Mouse (Mus musculus): ENCODE data around the gene 1700003F12Rik. TPM values are rescaled to one million over a fixed set of nuclear protein-coding genes. Genes with fewer than 3 reads are reported as not detected.

Gene 1700003F12Rik
- polyA plus RNA-seq, 1 experiment from 2014 or later = 1.8 TPM

DNA sequence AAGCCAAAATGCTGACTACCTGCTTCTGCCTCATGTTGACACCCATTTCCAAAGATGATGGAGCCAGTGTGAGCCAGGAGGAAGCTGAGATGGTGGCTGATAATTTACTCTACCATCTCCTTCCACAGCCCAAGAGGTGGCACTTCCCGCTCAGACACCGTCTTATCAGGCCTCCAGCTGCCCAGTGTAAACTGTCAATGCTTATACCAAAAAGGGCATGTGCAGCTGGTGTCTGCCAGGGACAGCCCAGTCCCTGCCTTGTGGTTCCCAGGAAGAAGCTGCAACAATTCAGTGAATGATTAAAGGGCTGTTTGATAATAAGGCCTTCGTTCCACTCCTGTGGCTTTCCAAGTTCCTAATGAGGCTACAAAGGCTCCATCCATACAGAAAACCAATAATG, 8.2 kb upstream of the 1700003F12Rik start:
- Histone ChIP-seq H3K36me3 (ENCODE audit: control insufficient read depth, insufficient read depth, low read length) (peaks cover 19% of the 10 kb centered on the region; the same call in 1 of the 2 replicates), H3K4me3 (ENCODE audit: low read depth, low read length) (no peak overlapping the region), H3K27me3 (replicated peaks; ENCODE audit: control insufficient read depth, insufficient read depth, low read length) (no peaks in the 10 kb centered on the region), H3K4me2 (no peak overlapping the region), H3K9me3 (ENCODE audit: control insufficient read depth, low read length) (peaks cover 2% of the 10 kb centered on the region; the same call in 1 of the 2 replicates), H3K4me1 (replicated peaks; ENCODE audit: control insufficient read depth, insufficient read depth, low read length) (0 out of 2 replicates have a peak, but pooled peaks cover 4% of the 10 kb centered on the region), H3K27ac (ENCODE audit: low read depth, low read length) (no peak overlapping the region), H3K9ac (ENCODE audit: low read depth, low read length) (no peak overlapping the region)
- no peak for ATAC-seq (replicated peaks; ENCODE audit: low FRiP score)
- no peak for DNase-seq (ENCODE audit: low spot score)
- WGBS = 33% methylated on average over 3 of the region's 3 CpGs

DNA sequence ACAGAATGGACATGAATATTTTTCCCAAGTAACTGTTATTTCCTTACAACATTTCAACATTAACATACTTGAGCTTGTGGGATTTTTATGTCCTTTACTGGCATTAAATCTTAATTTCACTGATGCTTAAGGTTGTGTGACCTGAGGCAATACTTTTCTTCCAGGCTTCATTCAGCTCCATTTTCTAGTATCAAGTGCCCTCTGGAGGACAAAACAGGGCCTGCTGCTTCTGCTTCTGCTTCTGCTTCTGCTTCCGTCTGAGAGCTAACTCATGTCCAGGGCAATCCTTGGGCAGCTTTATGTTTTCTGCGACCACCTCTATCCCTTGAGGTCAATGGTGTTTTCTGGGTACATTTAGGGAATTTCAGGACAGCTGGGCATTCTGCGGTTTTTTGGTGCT, 7.2 kb upstream of the 1700003F12Rik start:
- Histone ChIP-seq H3K27me3 (replicated peaks; ENCODE audit: control insufficient read depth, insufficient read depth, low read length) (no peaks in the 10 kb centered on the region), H3K9me3 (ENCODE audit: control insufficient read depth, low read length) (peaks cover 2% of the 10 kb centered on the region; the same call in 1 of the 2 replicates), H3K36me3 (ENCODE audit: control insufficient read depth, insufficient read depth, low read length) (peaks cover 15% of the 10 kb centered on the region; the same call in 1 of the 2 replicates), H3K4me2 (no peak overlapping the region), H3K9ac (ENCODE audit: low read depth, low read length) (no peak overlapping the region), H3K4me1 (replicated peaks; ENCODE audit: control insufficient read depth, insufficient read depth, low read length) (0 out of 2 replicates have a peak, but pooled peaks cover 4% of the 10 kb centered on the region), H3K4me3 (ENCODE audit: low read depth, low read length) (no peak overlapping the region), H3K27ac (ENCODE audit: low read depth, low read length) (no peak overlapping the region)
- DNase-seq (ENCODE audit: low spot score) = no peak
- 68% methylated on average over 3 of the region's 3 CpGs for WGBS
- ATAC-seq (replicated peaks; ENCODE audit: low FRiP score) = no peak

DNA sequence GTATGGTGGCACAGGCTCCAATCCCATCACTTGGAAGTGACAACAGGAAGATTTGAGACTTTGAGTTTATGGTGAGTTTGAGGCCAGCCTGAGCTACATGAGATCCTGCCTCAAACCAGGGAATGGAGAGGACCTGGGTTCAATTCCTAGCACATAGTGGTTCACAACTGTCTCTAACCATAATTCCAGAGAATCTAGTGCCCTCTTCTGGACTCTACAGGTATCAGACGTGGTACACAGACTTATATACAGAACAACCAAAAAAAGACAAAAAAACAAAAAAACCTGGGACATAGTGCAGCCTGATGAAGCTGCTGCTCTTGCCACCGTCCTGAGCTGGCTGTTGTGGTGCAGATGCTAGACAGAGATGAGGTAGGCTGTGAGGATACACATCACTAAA, 5.3 kb upstream of the 1700003F12Rik start:
- no peak for ATAC-seq (replicated peaks; ENCODE audit: low FRiP score)
- 78% methylated on average over 2 of the region's 2 CpGs for WGBS
- no peak overlapping the region for H3K4me2 ChIP-seq
- peaks cover 2% of the 10 kb centered on the region; the same call in 1 of the 2 replicates for H3K9me3 ChIP-seq (ENCODE audit: control insufficient read depth, low read length)
- 0 out of 2 replicates have a peak, but pooled peaks cover 4% of the 10 kb centered on the region for H3K4me1 ChIP-seq (replicated peaks; ENCODE audit: control insufficient read depth, insufficient read depth, low read length)
- no peak for DNase-seq (ENCODE audit: low spot score)
- no peaks in the 10 kb centered on the region for H3K27me3 ChIP-seq (replicated peaks; ENCODE audit: control insufficient read depth, insufficient read depth, low read length)
- no peak overlapping the region for H3K4me3 ChIP-seq (ENCODE audit: low read depth, low read length)
- peaks cover 6% of the 10 kb centered on the region; the same call in 1 of the 2 replicates for H3K36me3 ChIP-seq (ENCODE audit: control insufficient read depth, insufficient read depth, low read length)
- H3K9ac ChIP-seq (ENCODE audit: low read depth, low read length) = no peak overlapping the region
- no peak overlapping the region for H3K27ac ChIP-seq (ENCODE audit: low read depth, low read length)

DNA sequence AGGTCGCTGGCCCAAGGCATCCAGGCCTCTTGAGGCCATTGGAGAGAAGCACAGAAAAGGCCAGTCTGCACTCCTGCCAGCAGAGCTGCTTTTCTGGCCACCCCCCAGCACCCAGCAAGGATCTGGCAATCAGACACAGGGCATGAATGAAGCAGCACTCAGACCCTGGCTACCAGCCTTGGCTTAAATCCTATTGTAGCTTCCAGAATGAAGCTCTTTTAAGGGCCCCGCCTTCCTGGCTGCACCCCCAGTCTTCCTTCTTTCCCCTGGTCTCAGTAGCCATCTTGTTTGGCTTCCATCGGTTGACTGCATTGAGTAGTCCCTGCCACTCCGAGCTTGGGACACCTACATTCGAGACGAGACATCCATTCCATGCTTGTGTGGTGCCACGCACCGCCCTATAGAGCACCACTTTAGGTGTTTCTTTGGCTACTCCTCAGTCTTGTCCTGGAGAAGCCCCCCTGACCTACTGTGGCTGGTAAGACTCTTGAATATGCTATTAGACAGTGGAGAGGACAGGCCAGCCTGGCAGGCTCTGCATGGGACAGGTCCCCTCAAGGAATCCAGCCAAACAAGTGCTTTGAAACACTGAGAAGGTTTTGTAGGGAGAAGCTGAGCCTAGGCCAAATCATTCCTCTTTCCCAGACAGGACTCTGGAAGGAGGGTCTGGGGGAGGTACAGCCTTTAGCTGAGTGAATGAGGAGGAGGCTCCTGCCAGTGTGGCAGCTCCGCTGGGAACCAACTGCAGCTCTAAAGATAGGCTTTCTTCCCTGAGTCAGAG, 3.1 kb upstream of the 1700003F12Rik start:
- no peak overlapping the region for H3K4me2 ChIP-seq
- H3K9me3 ChIP-seq (ENCODE audit: control insufficient read depth, low read length) = peaks cover 2% of the 10 kb centered on the region; the same call in 1 of the 2 replicates
- H3K27me3 ChIP-seq (replicated peaks; ENCODE audit: control insufficient read depth, insufficient read depth, low read length) = no peaks in the 10 kb centered on the region
- no peak for ATAC-seq (replicated peaks; ENCODE audit: low FRiP score)
- DNase-seq (ENCODE audit: low spot score) = no peak
- no peak overlapping the region for H3K9ac ChIP-seq (ENCODE audit: low read depth, low read length)
- H3K4me1 ChIP-seq (replicated peaks; ENCODE audit: control insufficient read depth, insufficient read depth, low read length) = peaks cover 1% of the 10 kb centered on the region; the same call in 1 of the 2 replicates
- no peak overlapping the region for H3K4me3 ChIP-seq (ENCODE audit: low read depth, low read length)
- H3K27ac ChIP-seq (ENCODE audit: low read depth, low read length) = no peak overlapping the region
- 84% methylated on average over 9 of the region's 9 CpGs for WGBS
- 0 out of 2 replicates have a peak, but pooled peaks cover under 1% of the 10 kb centered on the region for H3K36me3 ChIP-seq (ENCODE audit: control insufficient read depth, insufficient read depth, low read length)

DNA sequence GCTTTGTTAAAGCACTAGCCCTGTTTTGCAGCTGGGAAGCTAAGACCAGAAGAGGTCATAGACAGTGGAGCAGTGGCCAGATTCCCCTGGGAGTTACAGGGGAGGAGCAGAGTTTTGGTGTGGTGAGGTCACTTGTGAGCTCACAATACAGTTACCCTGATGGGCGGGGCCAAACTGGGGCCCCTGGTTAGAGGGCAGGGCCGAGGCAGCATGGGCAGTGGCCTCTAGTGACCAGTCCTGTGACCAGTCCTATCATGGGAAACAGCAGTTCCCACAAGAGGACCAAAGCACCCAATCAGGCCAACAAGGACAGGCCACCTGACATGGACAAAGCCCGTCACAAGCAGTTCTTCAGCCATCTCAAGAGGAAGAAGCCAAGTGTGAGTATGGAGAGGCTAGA, 1.8 kb downstream of the 1700003F12Rik start:
- Histone ChIP-seq H3K27ac (ENCODE audit: low read depth, low read length) (no peak overlapping the region), H3K27me3 (replicated peaks; ENCODE audit: control insufficient read depth, insufficient read depth, low read length) (peaks cover 35% of the 10 kb centered on the region), H3K4me2 (peak overlapping the region; percentile 96), H3K9me3 (ENCODE audit: control insufficient read depth, low read length) (no peaks in the 10 kb centered on the region), H3K9ac (ENCODE audit: low read depth, low read length) (no peak overlapping the region), H3K36me3 (ENCODE audit: control insufficient read depth, insufficient read depth, low read length) (no peaks in the 10 kb centered on the region), H3K4me1 (replicated peaks; ENCODE audit: control insufficient read depth, insufficient read depth, low read length) (peaks cover 23% of the 10 kb centered on the region), H3K4me3 (ENCODE audit: low read depth, low read length) (peak overlapping the region; percentile 54; the same call in 1 of the 2 replicates)
- peak; percentile 30; the same call in 1 of the 2 replicates for ATAC-seq (replicated peaks; ENCODE audit: low FRiP score)
- no peak for DNase-seq (ENCODE audit: low spot score)
- 52% methylated on average over 3 of the region's 3 CpGs for WGBS

DNA sequence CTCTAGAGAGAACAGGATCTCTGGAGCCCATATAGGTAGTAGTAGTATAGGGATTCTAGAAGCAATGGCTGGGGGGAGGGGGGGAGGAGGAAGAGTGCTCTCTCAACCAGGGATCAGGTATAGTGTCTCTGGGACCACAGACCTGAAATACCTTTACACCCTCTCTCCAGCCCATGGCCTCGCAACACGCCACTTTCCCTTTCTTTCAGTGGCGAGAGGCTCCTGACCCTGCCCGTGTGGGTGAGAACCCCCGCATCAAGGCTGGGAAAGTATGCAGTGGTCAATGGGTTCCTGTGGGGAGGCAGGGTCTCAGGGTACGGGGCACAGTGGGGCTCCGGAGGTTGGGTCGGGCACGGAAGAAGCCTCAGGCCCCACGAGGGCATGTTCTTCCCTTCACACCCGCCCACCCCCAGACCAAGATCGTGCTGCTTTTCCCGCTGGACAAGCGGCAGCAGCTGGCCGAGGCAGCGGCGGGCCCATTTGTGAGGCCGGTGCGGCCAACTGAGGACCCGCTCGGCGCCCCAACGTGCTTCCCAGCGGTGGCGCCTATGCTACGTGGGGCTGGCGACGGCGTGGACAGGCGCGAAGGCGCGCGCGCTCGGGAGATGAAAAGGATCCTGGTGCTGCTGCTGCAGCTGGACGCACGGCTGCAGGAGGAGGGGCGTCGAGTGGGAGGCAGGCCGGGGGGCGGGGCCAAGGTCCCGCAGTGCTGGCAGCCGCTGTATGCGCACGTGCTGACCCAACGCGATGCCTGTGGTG, 2.4 kb downstream of the 1700003F12Rik start:
- Histone ChIP-seq H3K9me3 (ENCODE audit: control insufficient read depth, low read length) (no peaks in the 10 kb centered on the region), H3K4me1 (replicated peaks; ENCODE audit: control insufficient read depth, insufficient read depth, low read length) (peaks cover 23% of the 10 kb centered on the region), H3K27ac (ENCODE audit: low read depth, low read length) (no peak overlapping the region), H3K36me3 (ENCODE audit: control insufficient read depth, insufficient read depth, low read length) (no peaks in the 10 kb centered on the region), H3K27me3 (replicated peaks; ENCODE audit: control insufficient read depth, insufficient read depth, low read length) (peaks cover 35% of the 10 kb centered on the region), H3K9ac (ENCODE audit: low read depth, low read length) (peak overlapping the region; percentile 60), H3K4me2 (peak overlapping the region; percentile 96), H3K4me3 (ENCODE audit: low read depth, low read length) (peak overlapping the region; percentile 54)
- ATAC-seq (replicated peaks; ENCODE audit: low FRiP score) (peak; percentile 56; the same call in 1 of the 2 replicates), DNase-seq (ENCODE audit: low spot score) (peak; percentile 82)
- 3% methylated on average over 48 of the region's 48 CpGs for WGBS

DNA sequence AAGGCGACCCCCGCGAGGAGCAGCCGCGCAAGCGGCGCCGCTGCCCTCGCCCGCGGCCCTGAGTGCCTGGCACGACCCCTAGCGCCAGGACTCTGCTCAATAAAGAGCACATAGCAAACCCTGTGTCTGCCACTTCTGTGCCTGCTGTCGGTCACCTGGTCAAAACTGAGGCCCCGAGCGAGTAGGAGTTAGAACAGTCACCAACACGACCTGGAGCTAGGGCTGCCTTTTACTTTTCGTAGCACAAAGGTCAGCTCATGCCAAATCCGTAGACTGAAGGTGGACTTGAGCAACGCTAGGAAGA, 3.0 kb downstream of the 1700003F12Rik start:
- H3K4me2 ChIP-seq = peak overlapping the region; percentile 96
- H3K36me3 ChIP-seq (ENCODE audit: control insufficient read depth, insufficient read depth, low read length) = no peaks in the 10 kb centered on the region
- no peak for DNase-seq (ENCODE audit: low spot score)
- H3K27ac ChIP-seq (ENCODE audit: low read depth, low read length) = no peak overlapping the region
- H3K9ac ChIP-seq (ENCODE audit: low read depth, low read length) = peak overlapping the region; percentile 60; the same call in 1 of the 2 replicates
- no peaks in the 10 kb centered on the region for H3K9me3 ChIP-seq (ENCODE audit: control insufficient read depth, low read length)
- peak overlapping the region; percentile 54 for H3K4me3 ChIP-seq (ENCODE audit: low read depth, low read length)
- ATAC-seq (replicated peaks; ENCODE audit: low FRiP score) = no peak
- H3K27me3 ChIP-seq (replicated peaks; ENCODE audit: control insufficient read depth, insufficient read depth, low read length) = peaks cover 35% of the 10 kb centered on the region
- WGBS = 14% methylated on average over 20 of the region's 20 CpGs
- H3K4me1 ChIP-seq (replicated peaks; ENCODE audit: control insufficient read depth, insufficient read depth, low read length) = peaks cover 23% of the 10 kb centered on the region

DNA sequence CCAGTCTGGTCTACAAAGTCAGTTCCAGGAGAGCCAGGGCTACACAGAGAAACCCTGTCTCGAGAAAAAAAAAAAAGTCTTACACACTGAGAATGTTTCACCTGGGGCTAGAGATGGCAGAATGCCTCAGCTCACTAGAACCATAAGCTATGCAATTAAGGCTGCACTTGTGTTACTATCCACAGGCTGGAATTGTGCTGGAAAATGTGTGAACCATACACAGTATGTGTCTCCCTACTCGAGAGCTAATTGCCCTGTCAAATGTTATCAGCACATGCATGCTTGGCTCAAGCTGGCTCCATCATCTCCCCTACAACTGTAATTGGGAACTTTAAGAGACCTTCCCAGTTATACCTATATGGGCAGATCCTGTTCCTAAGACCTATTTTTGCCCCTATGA, 4.1 kb downstream of the 1700003F12Rik start:
- H3K4me2 ChIP-seq = no peak overlapping the region
- no peak overlapping the region for H3K27ac ChIP-seq (ENCODE audit: low read depth, low read length)
- no peaks in the 10 kb centered on the region for H3K36me3 ChIP-seq (ENCODE audit: control insufficient read depth, insufficient read depth, low read length)
- H3K9ac ChIP-seq (ENCODE audit: low read depth, low read length) = no peak overlapping the region
- H3K4me3 ChIP-seq (ENCODE audit: low read depth, low read length) = no peak overlapping the region
- DNase-seq (ENCODE audit: low spot score) (no peak), ATAC-seq (replicated peaks; ENCODE audit: low FRiP score) (no peak)
- peaks cover 23% of the 10 kb centered on the region for H3K4me1 ChIP-seq (replicated peaks; ENCODE audit: control insufficient read depth, insufficient read depth, low read length)
- peaks cover 35% of the 10 kb centered on the region for H3K27me3 ChIP-seq (replicated peaks; ENCODE audit: control insufficient read depth, insufficient read depth, low read length)
- no peaks in the 10 kb centered on the region for H3K9me3 ChIP-seq (ENCODE audit: control insufficient read depth, low read length)
- WGBS = 73% methylated on average over 2 of the region's 2 CpGs

All from liver, embryonic 11.5 days (tissue).